Mouse (Mus musculus) lung, adult 2 months (tissue): ENCODE measurements at regions not wholly inside any gene's neighbourhood (a gene's known extent, or its start where the extent isn't known, plus 50 kb on each side); places are given as distances from the start of the nearest gene placed in this dataset.
A peak's percentile ranks its signal among the peaks of the same experiment; 100 is the strongest.

Source experiments
- DNase-seq: peaks from one replicate; pipeline ENCODE4 v3.0.0; 2022
- H3K4me1 ChIP-seq: fragments of 200-500 bp; 2 replicates; pipeline ENCODE4 v1.6.1; 2011; ENCODE audit warnings: low read length; ENCODE audit not compliant: control insufficient read depth, insufficient read depth
- H3K4me3 ChIP-seq: fragments of 200-500 bp; replicated peaks from 2 replicates; pipeline ENCODE3; 2011; ENCODE audit warnings: low read depth, mild to moderate bottlenecking, control low read depth, low read length; ENCODE audit errors: extremely low read depth
- CTCF ChIP-seq: fragments of 200-500 bp; IDR thresholded peaks from 2 replicates; pipeline ENCODE4 v1.5.1; 2011; ENCODE audit warnings: mild to moderate bottlenecking, low read length, control low read depth; ENCODE audit not compliant: insufficient read depth
- POLR2A ChIP-seq: fragments of 200-500 bp; IDR thresholded peaks from 2 replicates; pipeline ENCODE4 v1.6.1; 2011; ENCODE audit warnings: low read depth, mild to moderate bottlenecking, control low read depth, low read length, borderline replicate concordance; ENCODE audit errors: extremely low read depth
- WGBS: fragments of 180-500 bp; shearing (Covaris S2); methylation state at CpG from one replicate; pipeline ENCODE4 v1.1.7; 2018; 5-methylcytosine and 5-hydroxymethylcytosine counted together

GRCm38 (mm10) chr5:35185289-35185688 is 79.7 kb upstream of the Lrpap1 start:
- DNase-seq, result no peak
- TF ChIP-seq CTCF, result no peak
- no peak for TF ChIP-seq POLR2A
- Histone ChIP-seq H3K4me3 (no peak overlapping the region), H3K4me1 (peaks cover 3% of the 10 kb centered on the region)

DNA sequence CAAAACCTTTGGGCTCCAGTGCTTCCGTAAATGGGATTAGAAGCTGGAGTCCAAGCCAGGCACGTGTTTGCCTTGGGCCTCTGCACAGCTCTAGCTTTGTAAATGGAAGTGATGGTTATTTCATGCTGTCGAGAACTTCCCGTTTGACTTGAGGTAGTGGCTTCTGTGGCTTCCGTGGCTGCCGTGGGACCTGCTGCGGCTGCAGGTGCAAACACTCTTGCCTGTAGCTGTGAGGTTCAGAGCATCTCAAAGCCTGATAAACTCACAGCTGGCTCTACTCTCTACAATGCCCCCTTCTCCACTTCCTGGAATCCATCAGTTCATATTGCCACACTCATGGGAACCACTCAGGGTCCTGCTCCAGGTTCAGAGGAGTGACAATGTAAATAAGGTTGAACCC is 77.9 kb upstream of the Lrpap1 start:
- no peaks in the 10 kb centered on the region for H3K4me1 ChIP-seq
- no peak for DNase-seq

GRCm38 (mm10) chr5:35177332-35177731 is 71.8 kb upstream of the Lrpap1 start:
- DNase-seq, result no peak
- WGBS, result 69% methylated on average over 4 of the region's 4 CpGs

More for the DNA sequence above, 77.9 kb upstream of the Lrpap1 start:
- no peak overlapping the region for H3K4me3 ChIP-seq
- TF ChIP-seq POLR2A (no peak), CTCF (no peak)
- 59% methylated on average over 7 of the region's 7 CpGs for WGBS

GRCm38 (mm10) chr5:35176112-35176848 is 70.7 kb upstream of the Lrpap1 start:
- DNase-seq, result no peak
- 42% methylated on average over 13 of the region's 13 CpGs for WGBS

More at GRCm38 (mm10) chr5:35177332-35177731, 71.8 kb upstream of the Lrpap1 start:
- TF ChIP-seq CTCF, result peak; percentile 22; the same call in 1 of the 2 replicates
- TF ChIP-seq POLR2A, result no peak
- Histone ChIP-seq H3K4me3 (no peak overlapping the region), H3K4me1 (no peaks in the 10 kb centered on the region)

GRCm38 (mm10) chr5:35174318-35174717 is 68.8 kb upstream of the Lrpap1 start:
- TF ChIP-seq CTCF (no peak), POLR2A (no peak)
- Histone ChIP-seq H3K4me1 (no peaks in the 10 kb centered on the region), H3K4me3 (no peak overlapping the region)
- no peak for DNase-seq
- 49% methylated on average over 4 of the region's 4 CpGs for WGBS

More at GRCm38 (mm10) chr5:35176112-35176848, 70.7 kb upstream of the Lrpap1 start:
- Histone ChIP-seq H3K4me3 (no peak overlapping the region), H3K4me1 (no peaks in the 10 kb centered on the region)
- TF ChIP-seq CTCF, result no peak
- TF ChIP-seq POLR2A, result no peak

DNA sequence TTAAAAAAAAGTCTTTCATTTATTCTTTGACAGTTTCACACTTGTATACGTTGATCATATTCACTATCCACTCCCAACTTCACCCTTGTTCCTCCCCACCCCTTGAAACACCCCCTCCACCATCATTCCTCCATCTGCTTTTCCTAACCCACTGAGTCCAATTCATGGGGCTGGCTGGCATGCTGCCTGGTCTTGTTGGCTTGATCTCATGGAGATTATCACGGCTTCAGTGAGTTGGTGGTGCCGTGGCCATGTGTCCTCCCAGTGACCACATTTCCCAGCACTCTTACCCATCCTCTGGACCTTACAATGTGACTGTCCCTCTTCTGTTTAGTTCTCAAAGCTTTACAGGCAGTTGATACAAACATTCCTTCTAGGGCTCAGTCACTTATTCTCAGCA is 65.8 kb upstream of the Lrpap1 start:
- no peak for DNase-seq
- TF ChIP-seq CTCF (no peak), POLR2A (no peak)
- H3K4me1 ChIP-seq, result no peaks in the 10 kb centered on the region
- no peak overlapping the region for H3K4me3 ChIP-seq
- 69% methylated on average over 3 of the region's 3 CpGs for WGBS

- TF ChIP-seq CTCF, result no peak
- no peak for TF ChIP-seq POLR2A
- no peak for DNase-seq
- WGBS, result 70% methylated on average over 11 of the region's 11 CpGs
- H3K4me3 ChIP-seq, result no peak overlapping the region
- no peaks in the 10 kb centered on the region for H3K4me1 ChIP-seq
Measured at GRCm38 (mm10) chr5:35170369-35171130, 65.0 kb upstream of the Lrpap1 start.

DNA sequence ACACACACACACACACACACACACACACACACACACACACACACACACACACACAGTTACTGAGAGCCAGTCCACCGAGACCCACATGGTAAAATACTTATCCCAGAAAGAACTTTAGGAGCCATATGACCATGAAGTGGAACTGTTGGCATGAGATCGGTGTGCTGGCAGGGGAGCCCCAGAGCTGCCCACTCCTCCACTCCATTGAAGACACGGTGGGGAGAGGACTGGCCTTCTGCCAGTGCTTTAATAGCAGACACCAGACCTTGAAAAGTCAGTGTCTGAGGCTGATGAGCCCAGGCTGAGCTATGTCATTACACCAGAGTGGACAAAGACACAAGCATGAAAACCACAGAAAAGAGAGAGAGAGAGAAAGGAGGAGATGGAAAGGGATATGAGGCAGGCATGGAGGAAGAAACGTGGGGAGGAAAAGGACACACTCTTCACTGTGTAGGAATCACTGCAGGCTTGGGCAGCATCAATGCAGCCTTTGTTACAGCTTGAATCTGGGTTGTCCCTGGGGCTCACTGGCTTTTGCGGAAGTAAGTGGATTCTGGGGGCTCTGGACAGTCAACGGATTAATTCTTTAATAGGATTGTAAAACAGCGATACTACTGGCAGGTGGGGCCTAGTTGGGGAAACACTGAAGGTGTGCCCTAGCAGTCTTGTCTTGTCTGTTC is 64.2 kb upstream of the Lrpap1 start:
- DNase-seq, result no peak
- H3K4me1 ChIP-seq, result no peaks in the 10 kb centered on the region
- H3K4me3 ChIP-seq, result no peak overlapping the region
- TF ChIP-seq POLR2A (no peak), CTCF (no peak)
- WGBS, result 73% methylated on average over 7 of the region's 7 CpGs

GRCm38 (mm10) chr5:35168853-35169252 is 63.3 kb upstream of the Lrpap1 start:
- TF ChIP-seq POLR2A, result no peak
- TF ChIP-seq CTCF, result no peak
- 67% methylated on average over 5 of the region's 5 CpGs for WGBS
- Histone ChIP-seq H3K4me3 (no peak overlapping the region), H3K4me1 (no peaks in the 10 kb centered on the region)
- no peak for DNase-seq
